Mouse (Mus musculus): ENCODE measurements around the gene Nup153.

DNA sequence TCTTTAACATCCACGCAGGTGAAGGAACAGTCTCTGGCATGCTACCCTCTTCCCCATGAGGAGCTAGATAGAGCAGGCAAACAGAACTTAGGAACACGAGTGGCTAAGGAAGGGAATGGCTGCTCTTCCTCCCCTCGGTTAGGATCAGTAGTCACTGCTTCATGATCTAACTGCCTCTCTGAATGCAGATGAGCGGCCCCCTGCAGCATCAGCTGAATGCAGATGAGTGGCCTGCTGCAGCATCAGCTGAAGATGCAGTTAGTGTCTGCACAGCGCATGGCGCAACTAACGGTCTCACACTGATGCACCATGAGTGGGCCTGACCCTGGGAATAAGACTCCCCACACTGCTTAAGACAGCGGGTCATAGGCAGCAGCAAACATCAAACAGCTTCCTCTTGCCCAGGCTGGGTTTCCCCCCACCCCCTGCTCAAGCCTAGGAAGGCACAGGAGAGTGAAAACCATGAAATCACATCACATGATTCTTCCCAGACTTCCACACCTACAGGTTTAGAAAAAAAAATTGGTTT lies 31.6 kb upstream of the Nup153 start:
- TF ChIP-seq CTCF (IDR thresholded peaks at IDR 0.05; ENCODE audit: control insufficient read depth, insufficient read depth, low read length) (no peak), POLR2A (IDR thresholded peaks at IDR 0.05; ENCODE audit: borderline replicate concordance, control insufficient read depth, low read depth, low read length) (no peak)
